Mouse (Mus musculus): ENCODE measurements around the gene Elmo1.
A peak's percentile ranks its signal among the peaks of the same experiment; 100 is the strongest.

Elmo1 gene

DNA sequence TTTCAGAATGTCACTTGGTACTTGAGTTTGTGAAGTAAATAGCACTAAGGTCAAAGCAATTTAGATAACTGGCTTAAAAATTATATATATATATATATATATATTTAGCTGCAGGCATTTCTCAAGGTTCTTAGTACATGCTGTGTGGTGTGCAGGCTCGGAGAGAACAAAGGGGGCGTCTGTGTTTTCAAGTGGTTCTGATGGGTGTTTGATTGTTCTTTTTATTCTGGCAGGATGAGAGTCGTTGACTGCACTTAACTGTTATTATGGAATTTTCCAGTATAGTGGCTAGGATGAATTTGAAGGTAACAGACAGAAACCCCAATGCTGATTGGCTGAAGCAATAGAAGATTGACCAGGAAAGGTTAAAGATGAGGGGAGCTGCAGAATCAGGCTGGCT is 33.6 kb downstream of the Elmo1 start:
- no peak for DNase-seq (ENCODE audit: low read depth)

GRCm38 (mm10) chr13:20124965-20125364 is 34.6 kb downstream of the Elmo1 start:
- DNase-seq (ENCODE audit: low read depth), result no peak

- no peak for DNase-seq (ENCODE audit: low read depth)
Observed at GRCm38 (mm10) chr13:20125845-20126244, 35.4 kb downstream of the Elmo1 start.

GRCm38 (mm10) chr13:20127553-20127952 is 37.2 kb downstream of the Elmo1 start:
- no peak for DNase-seq (ENCODE audit: low read depth)

- no peak for DNase-seq (ENCODE audit: low read depth)
Observed at GRCm38 (mm10) chr13:20128097-20128496, 37.7 kb downstream of the Elmo1 start.

DNA sequence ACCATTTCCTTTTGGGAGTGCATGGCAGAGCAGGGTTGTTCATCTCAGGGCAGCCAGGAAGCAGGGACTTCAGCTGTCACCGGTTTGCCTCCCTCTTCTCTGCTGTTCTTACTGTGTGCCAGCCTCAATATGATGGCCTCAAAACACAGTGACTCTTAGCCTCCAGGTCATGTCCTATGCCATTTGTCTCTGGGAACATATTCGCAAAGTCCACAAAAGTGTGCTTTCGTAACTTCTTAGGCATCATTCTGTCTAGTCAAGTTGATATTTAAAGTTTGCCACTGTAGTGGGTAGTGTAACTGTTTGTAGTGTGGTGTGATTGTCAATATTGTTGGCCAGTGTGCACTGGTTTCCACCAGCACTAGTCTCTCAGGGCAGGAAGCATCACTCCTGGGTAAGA is 40.3 kb downstream of the Elmo1 start:
- no peak for DNase-seq (ENCODE audit: low read depth)

DNA sequence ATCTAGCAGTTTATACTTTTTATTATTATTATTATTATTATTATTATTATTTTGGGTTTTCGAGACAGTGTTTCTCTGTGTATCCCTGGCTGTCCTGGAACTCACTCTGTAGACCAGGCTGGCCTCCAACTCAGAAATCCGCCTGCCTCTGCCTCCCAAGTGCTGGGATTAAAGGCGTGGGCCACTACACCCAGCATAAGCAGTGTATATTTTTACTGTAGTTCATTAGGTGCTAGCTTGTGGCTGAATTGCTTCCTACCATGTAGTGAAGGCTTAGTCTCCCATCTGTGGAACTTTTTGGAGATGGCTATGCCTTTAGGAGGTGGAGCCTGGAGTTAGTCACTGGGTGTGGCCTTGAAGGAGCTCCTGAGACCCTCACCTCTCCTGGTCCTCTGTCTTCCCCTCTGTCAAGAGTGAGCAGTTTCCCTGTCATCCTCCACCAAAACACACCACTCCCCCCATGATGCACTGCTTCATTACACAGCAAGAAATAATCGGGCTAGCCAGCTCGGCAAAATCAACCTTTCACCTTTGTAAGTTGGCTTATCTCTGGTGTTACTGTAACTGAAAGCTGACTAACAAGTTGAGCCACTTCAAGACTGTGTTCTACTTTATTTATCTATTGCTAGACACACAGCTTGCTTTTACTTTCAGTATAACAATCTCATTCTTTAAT is 41.1 kb downstream of the Elmo1 start:
- no peak for DNase-seq (ENCODE audit: low read depth)

DNA sequence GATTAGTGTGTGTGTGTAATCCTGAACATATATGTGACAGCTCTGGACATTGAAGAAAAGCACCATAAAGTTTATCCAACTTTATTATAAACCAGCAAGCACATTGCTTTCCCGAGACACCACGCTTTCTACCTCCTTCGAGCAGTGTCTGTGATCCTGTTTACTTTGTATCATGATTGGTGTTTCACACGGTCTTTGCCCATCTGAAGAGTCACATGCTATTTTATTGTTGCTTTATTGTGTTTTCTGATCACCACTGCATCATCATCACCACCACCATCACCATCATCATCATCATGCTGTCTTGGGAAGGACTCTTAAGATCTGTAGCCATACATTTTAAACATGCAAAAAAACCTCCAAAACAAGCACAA is 41.6 kb downstream of the Elmo1 start:
- no peak for DNase-seq (ENCODE audit: low read depth)

DNA sequence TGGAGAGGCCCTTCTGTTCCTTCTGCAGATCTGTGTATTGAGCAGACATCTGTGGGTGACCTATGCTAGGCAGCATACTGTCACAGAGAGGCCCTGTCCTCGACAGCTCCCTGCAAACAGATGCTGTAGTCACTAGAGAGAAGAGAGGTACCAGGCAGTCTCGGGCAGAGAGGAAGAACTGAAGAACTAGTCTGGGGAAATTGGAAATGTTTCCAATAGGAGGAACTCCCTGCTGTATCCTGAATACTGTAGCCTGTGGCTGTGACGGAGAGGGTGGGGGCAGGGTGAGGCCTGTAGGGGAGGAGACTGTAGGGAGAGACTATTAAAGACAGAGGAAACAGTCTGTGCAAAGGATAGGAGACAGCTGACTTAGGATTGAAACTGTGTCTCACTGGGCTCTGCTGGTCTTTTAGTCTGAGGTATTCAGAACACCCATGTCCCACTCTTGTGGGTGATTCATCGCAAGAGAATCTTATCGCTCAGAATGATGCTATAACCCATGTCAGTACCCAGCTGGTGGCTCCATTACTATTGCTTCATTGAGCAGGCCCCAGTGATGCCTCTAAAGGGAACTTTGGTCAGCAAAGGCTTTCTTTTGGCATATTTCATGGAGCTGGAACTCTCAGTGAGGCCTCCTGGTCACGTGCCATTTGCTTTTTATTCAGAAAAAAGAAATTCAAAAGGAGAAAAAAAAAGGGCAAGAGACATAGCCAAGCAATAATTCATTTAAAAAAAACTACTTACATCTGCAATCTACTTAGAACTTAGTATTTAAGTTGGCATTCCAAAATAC is 43.4 kb downstream of the Elmo1 start:
- peak; percentile 29 for DNase-seq (ENCODE audit: low read depth)

DNA sequence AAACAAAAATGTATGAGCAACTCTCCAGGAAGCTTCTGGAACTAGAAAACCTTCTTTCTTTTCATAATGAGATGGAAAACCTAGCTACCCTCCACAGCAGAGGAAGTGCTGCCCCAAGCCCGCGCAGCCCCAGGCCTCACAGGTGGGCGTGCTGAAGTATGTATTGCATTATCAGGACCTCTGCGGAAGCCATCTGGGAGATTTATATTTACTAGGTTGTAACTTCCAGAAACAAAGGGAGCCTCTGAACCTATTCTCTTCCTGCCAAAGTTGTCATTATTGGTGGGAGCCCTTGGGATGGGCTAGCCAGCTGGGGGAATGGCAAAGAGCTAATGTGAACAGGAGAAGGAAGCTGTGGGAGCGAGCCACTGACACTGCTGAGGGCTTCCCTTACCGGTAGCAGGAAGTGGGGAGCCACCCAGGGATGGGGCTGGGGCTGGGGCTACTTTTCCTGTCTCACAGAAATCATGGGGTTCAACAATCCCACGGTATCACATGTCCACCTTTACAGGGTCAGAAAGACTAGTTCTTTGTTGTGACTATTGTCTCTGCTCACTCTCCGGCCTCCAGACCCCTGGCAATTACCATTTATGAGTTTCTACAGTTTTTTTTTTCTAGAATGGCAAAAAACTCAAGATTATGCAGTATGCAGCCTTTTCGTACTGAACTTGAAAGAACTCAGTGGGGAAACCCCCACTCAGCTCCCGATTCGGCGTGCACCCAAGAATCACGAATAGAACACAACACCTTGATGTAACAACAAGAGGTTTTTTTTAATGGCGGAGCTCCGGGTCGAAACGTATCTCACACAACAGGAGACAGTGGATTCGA is 44.2 kb downstream of the Elmo1 start:
- DNase-seq (ENCODE audit: low read depth), result no peak

- DNase-seq (ENCODE audit: low read depth), result no peak
Observed at GRCm38 (mm10) chr13:20136753-20137152, 46.4 kb downstream of the Elmo1 start.

- DNase-seq (ENCODE audit: low read depth), result no peak
Observed at GRCm38 (mm10) chr13:20138466-20138865, 48.1 kb downstream of the Elmo1 start.

GRCm38 (mm10) chr13:20139060-20139459 is 48.7 kb downstream of the Elmo1 start:
- DNase-seq (ENCODE audit: low read depth), result no peak

- DNase-seq (ENCODE audit: low read depth), result no peak
Observed at GRCm38 (mm10) chr13:20139825-20140665, 49.6 kb downstream of the Elmo1 start.

DNA sequence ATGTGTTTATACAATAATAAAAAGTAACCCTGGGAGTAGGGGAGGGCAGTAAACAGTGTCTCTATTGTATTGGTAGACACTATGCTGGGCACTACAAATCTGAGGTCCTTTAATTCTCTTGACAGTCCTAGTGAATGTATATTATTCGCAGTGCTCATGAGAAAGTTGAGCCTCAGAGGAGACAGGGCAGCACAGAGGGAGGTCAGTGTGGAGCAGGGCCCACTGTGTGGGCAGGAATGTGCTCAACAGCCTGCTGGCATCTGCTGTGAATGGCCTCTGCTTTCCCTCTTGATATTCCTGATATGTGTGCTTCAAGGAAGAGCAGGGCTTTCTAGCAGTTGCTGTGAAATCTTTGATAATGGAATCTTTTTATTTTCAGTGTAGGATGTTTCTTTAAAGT is 52.2 kb downstream of the Elmo1 start:
- DNase-seq (ENCODE audit: low read depth), result no peak

DNA sequence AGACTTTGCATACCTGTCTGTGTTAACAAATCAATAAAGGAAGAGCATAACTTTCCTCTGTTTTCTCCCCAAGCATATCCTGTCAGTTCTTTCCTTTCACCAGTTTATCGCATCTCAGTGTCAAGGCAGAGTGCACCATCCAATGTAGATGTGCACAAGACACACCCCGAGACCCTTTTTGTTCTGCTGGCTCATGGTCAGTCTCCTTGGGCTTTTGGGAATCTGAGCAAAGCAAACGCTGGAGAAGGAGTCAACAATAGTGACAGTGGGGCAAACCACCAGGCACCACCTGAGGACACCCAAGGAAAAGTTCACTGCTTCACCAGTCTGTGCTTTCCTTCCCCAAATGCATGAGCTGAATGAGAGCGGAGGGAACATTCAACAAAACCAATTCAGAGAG is 56.5 kb downstream of the Elmo1 start:
- DNase-seq (ENCODE audit: low read depth), result no peak

DNA sequence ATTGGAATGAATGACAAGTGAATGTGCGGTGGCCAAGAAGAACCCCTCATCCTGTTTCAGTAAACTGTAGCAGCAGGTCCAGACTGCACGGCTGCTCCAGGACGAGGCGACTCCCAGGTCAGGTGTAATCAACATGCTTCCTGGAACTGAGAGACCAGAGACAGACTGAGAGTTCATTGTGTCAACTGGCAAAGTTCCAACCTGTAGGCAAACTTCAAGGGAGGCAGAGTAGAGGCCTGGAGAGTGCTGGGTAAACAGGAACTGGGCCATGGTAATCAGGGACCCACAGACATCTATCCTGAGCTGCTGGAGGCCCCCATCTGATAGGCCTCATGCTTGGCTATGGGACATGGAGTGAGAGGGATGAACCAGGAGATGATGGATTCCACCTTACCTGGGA is 57.3 kb downstream of the Elmo1 start:
- no peak for DNase-seq (ENCODE audit: low read depth)

DNA sequence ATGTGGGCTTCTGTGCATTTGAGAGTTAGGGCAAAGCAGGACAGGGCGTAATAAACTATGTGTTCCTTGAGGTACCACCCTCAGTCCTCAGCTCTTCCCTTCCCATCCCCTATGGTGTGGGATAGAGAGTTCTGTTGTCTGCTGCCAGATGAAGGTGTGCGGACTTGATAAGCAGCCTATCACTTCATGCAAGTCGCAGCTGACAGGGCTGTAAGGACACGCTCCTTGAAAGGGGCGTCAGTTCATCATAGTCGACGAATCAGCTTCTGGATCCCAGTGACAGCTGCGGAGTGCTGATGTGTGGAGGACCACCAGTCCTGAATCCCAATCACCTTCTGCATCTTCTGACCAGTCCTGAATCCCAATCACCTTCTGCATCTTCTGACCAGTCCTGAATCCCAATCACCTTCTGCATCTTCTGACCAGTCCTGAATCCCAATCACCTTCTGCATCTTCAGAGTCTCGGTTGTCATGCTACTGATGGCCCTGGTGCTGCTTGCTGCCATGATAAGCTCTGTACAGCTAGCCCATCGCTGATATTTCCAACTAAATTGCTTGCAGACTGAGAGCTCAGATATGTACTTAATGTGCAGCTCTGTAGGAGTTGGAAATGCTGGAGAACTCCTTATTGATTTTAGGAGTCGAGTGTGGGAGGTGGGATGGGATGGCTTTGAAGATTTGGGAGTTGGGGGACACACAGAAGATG is 59.9 kb downstream of the Elmo1 start:
- DNase-seq (ENCODE audit: low read depth), result no peak

DNA sequence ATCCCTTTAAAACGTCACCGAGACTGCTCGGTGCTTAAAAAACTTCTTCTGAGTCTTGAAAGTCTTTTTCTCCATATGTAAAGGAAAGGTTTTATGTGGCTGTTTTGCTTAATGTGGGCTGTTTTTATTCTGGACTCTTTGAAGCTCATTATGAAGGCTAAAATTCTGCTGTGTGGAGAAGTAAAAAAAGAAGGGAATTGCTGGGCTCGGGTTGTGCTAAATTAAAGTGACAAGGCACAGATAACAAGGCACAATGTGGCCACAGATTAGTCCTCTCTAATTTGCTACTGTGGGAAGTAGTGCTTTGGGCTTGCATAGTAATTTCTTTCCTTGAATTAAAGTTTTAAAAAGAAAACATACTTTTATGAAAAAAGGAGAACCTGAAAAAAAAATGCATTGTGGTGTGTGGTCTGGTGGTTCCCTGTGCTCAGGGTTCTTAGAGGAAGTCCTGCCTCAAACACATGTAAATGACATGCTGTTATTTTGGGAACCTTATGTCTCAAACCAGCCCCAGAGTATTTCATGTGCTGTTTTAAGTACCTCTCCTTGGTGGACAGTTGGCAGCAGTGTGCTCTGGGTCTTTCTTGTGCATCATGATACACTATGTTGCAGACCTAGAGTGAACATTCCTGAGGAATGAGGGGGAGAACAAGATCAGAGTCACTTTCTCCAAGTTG is 61.0 kb downstream of the Elmo1 start:
- no peak for DNase-seq (ENCODE audit: low read depth)

DNA sequence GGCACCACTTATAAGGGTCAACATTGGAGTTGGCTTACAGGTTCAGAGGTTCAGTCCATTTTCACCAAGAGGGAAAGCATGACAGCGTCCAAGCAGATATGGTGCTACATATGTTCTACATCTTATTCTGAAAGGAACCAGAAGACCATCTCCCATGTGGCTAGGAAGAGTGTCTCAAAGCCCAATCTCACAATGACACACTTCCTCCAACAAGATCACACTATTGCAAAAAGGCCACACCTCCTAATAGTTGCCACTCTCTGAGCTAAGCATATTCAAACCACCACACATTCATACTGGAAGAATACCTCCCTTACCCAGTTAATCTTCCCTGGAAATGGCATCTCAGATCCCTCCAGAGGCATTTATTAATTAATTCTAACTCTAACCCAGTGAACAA is 66.7 kb downstream of the Elmo1 start:
- DNase-seq (ENCODE audit: low read depth), result no peak

DNA sequence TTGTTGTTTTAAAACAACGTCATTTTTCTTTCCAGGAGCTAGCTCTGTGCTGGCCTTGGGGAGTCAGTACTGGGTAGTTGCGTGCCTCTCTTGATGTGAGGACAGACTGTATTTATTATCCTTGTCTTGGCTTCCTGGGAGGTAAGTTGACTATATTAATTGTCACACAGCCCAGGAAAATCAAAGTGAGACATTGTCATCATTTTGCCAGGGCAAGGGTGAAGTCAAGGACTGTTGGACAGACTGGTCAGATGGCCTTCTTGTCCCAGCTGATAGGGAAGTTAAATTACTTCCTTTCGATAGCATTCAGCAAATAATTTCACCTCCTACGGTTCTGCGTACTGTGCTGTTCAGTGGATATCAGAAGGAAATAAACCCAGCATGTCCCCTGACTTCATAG is 67.1 kb downstream of the Elmo1 start:
- no peak for DNase-seq (ENCODE audit: low read depth)

All from NIH3T3 (cell line).